Mouse (Mus musculus) liver (tissue): ENCODE measurements around the gene Cnga4.
A peak's percentile ranks its signal among the peaks of the same experiment; 100 is the strongest.
"Not testable (repeated sequence)": the region's sequence is repeated elsewhere in the genome, so short reads cannot be mapped to it uniquely, and the experiment has no call there.

Experiments used
- DNase-seq: peaks from one replicate; pipeline ENCODE4 v3.0.0-alpha.2; 2020; ENCODE audit warnings: mixed read lengths

Cnga4 gene

GRCm38 (mm10) chr7:105404268-105404667, at the start of gene Cnga4:
Cnga4 (plus strand) TSS chr7:105404568.
- no peak for DNase-seq

DNA sequence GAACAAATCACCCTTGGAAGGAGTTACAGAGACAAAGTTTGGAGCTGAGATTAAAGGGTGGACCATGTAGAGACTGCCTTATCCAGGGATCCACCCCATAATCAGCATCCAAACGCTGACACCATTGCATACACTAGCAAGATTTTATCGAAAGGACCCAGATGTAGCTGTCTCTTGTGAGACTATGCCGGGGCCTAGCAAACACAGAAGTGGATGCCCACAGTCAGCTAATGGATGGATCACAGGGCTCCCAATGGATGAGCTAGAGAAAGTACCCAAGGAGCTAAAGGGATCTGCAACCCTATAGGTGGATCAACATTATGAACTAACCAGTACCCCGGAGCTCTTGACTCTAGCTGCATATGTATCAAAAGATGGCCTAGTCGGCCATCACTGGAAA, 48.3 kb upstream of the Cnga4 start:
- DNase-seq = not testable (repeated sequence)

DNA sequence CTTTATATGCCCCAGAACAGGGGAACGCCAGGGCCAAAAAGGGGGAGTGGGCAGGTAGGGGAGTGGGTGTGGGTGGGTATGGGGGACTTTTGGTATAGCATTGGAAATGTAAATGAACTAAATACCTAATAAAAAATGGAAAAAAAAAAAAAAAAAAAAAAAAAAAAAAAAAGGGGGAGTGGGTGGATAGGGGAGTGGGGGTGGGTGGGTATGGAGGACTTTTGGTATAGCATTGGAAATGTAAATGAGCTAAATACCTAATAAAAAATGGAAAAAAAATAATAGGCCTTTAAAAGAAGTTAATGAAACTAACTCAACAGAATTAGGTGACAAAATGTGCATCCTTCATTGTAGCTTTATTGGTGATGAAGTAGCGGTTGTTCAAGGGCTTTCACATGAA, 47.9 kb upstream of the Cnga4 start:
- DNase-seq = not testable (repeated sequence)

- no peak for DNase-seq
Observed at GRCm38 (mm10) chr7:105361713-105362112, 42.7 kb upstream of the Cnga4 start.

- DNase-seq = no peak
Observed at GRCm38 (mm10) chr7:105367268-105367667, 37.1 kb upstream of the Cnga4 start.

DNA sequence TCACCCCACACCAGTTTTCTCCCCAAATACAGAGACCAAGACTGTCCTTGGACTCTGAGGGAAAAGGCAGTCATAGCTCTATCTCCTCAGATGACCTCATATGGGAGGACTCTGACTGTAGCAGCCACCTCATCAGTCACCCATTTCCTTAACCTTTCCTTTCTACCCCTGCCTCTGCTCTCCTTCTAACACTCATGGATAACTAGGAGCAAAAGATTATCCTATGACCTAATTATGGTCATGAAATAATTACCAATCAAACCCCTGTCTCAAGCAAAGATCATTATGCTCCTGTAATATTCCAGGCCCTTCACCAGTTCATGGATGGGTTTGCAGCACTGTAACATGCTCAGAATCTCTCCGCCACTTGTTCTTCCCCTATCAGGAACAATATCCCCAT, 36.4 kb upstream of the Cnga4 start, which contains the start of gene Olfr692:
Olfr692 (plus strand) TSS at position 301 of the 400 bp plus-strand sequence.
- no peak for DNase-seq

DNA sequence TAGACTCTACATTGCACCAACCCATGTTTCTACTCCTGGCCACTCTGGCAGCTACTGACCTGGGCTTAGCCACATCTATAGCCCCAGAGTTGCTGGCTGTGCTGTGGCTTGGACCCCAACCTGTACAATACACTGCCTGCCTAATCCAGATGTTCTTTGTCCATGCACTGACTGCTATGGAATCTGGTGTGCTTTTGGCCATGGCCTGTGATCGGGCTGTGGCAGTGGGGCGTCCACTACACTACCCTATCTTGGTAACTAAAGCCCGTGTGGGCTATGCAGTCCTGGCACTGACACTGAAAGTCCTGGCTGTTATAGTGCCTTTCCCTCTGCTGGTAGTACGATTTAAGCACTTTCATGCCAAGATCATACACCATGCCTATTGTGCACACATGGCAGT, 35.8 kb upstream of the Cnga4 start:
- no peak for DNase-seq

DNA sequence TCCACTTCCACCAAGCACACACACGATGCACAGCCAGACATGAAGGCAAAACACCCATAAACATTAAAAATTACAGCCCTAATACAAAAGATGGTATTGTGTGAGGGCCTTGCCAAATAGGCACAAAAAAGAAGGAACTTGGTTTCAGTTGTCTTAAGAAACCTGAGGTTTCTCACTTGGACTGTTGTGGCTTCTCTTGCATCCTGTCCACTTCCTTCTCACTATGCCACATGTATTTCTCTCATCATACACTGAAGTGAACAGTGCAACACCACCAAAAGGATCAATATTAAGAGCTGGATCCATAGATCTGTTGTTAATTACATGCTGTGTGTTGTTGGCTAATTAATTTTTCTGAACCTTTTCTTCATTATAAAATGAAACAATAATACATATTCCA, 31.5 kb upstream of the Cnga4 start:
- no peak for DNase-seq

DNA sequence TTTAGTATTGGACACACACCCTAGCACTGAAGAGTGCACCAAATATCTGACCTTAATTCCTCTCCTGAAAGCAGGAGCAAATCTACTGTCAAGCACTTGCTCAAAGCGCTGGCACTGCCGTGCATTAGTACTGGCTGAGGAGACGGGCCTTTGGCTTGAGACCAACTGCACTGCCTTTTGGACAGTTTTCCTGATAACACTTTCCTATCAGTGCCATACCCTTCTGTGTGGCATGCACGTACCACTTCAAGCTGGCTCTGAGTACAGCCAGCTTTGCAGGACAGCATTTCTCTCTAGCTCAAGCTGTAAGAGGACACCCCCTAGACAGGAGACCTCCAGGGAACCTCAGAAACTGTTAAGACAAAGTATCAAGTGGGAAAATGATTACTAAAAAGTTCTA, 30.9 kb upstream of the Cnga4 start:
- no peak for DNase-seq

DNA sequence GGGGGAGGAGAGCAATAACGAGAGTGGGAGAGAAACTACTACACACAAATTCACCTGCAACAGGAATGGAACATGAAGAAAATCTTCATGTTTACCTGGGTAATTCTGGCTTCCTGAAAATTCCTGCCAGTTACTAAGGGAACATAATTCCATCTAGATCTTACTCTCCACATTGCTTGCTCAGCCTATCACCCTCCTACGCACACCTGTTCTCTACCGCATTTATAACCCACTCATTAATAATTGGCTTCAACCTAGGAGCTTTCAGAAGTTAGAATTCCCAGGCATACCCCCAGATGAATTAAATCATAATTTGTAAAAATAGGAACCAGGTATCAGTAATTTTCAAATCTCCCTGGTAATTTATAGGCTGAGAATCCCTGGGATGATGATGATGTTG, 30.4 kb upstream of the Cnga4 start:
- DNase-seq = no peak

GRCm38 (mm10) chr7:105374866-105375265, 29.5 kb upstream of the Cnga4 start, which contains the start of gene Gm5901:
Gm5901 (plus strand) TSS chr7:105375038.
- no peak for DNase-seq

- DNase-seq = no peak
Observed at GRCm38 (mm10) chr7:105380329-105380728, 24.0 kb upstream of the Cnga4 start.

DNA sequence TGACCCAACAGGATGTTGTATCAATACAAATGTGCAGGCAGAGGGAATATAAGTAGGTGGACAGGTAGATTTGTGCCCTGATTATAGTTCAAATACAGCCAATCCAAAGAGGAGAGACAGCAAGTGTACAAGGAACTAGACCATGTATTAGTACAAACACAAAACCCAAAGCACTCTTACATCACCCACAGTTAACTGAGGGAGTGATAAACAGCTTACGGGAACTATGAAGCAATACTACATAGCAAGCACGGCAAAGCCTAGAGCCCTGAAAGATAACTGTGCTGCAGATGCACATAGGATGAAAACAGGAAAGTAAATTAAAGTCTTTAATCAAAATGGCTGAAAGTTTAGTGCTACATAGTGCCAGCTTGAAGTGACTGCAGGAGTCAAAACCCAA, 16.7 kb upstream of the Cnga4 start:
- no peak for DNase-seq

GRCm38 (mm10) chr7:105390236-105390635, 14.1 kb upstream of the Cnga4 start:
- no peak for DNase-seq

GRCm38 (mm10) chr7:105394606-105395005, 9.8 kb upstream of the Cnga4 start:
- no peak for DNase-seq

DNA sequence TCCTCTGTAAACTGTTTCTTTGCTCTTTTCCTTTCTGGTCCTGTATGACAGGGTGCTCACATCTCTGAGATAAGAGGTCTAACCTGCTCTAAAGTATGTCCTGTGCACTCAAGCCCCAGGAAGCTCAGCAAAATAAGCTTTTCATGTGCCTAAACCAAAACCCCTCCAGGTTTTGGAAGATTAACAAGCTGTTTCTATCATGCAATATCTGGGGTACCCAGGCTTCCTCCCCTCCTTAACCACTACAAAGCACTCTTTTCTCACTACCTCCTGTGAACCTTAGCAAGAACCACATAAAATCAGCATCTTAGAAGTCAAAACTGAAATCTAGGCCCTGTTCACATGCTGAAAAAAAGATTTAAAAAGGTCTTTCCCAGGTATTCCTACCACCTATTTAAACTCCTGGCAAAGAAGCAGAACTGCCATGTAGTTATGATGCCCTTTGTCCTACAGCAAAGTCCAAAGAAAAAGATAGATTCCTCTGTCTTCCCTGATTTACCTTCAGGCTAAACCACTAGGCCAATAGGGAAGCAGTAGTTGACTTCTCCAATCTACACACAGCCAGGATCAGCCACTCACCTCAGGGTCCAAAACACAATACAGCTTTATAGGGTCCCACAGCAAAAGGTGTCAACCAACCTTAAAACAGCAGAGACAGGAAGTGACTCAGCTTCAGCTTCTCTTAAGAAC, 9.1 kb upstream of the Cnga4 start:
- no peak for DNase-seq

DNA sequence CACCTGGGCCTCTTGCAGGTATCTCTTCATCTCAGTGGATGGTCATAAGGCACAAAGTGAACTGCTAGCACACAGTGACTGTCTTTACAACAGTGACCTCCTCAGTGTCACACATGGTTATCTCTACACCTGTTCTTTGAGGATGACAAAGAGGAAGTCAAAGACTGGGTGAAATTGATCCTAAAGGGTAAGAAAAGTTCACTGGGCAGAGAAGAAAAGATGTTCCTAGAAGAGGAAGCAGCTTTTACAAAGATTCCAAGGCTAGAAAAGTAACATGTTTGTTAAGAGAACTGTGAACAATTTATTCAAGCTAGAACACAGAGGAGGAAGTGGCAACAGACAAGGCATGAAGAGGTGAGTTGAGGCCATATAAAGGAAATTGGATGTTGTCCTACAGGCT, 8.2 kb upstream of the Cnga4 start:
- no peak for DNase-seq

DNA sequence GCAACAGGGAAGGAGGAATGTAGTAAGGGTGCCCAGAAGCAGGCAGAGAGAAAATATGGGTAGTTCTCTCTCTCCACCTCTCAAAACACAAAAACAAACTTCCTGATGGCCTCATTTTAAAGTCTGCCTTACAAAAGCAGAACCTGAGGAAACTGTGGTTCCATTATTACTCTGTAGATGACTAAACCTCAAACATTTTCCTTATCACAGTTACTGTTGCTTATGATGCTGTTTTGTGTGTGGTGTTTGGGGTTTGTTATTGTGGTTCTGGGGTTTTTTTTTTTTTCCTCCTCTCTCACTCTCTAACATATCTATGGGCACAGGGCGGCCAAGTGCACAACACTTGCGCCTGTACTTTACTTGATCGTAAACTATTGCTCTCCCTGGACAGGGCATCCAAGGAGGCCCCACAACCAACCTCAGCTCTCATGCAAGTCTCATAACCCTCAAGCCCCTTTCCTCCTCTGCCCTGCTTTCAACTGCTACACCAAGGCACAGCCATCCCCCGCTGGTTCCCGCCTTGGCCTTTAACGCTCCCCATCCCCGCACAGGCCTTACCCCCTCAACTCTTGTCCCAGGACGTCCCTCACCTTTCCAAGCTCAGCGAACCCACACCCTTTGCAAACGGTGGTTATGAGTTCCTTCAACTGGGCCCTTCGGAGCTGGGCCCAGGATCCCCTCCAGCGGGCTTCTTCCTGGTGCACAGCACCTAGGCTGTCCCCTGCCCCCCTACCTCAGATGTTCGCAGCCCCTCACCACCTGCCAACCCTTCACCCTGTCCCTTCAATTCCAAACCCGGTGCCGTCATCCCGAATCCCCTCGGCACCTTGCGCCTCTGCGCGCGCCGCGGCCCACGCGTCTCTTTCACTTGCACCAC, 5.1 kb upstream of the Cnga4 start:
- DNase-seq = peak; percentile 19

- DNase-seq = peak; percentile 100
Observed at GRCm38 (mm10) chr7:105399935-105400624, 4.3 kb upstream of the Cnga4 start, which contains the start of gene Fam160a2. Fam160a2 (minus strand) TSS chr7:105400054.

DNA sequence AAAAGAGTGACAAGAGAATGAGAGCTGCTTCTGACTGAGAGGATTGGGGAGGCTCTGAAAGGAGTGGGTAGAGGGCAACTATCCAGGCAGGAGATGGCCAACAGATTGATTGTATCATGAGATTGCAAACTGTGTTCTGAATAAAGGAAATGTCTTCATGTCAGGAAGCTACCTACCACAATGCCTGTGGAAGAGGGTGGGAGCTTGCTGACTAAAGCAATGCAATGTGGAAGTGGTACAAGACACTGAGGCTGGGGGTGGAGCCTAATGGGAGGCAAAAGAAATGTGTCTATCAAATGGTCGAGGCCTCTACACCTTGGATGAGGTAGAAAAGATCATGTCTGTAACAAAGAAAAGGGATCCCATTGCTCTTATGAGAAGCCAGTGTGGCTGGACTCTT, 2.0 kb downstream of the Cnga4 start:
- no peak for DNase-seq

GRCm38 (mm10) chr7:105411874-105412632, 7.7 kb downstream of the Cnga4 start:
- DNase-seq = peak; percentile 68

DNA sequence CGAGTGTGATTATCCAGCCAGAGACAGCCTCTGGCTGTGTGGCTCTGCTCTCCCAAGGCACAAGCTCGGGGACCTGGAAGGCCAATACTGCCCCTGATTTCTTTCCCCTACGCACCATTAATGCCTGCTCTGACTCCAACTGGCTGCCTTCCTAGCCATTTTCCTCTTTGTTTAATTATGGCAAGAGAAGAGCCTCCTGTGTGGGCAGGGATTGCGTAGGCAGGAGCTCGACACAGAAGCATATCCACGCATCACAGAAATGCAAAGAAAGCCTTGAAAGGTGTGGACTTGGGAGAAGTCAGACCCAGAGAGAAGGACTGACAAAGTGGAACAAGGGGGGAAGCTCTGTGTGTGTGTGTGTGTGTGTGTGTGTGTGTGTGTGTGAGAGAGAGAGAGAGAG, 10.0 kb downstream of the Cnga4 start:
- DNase-seq = no peak

DNA sequence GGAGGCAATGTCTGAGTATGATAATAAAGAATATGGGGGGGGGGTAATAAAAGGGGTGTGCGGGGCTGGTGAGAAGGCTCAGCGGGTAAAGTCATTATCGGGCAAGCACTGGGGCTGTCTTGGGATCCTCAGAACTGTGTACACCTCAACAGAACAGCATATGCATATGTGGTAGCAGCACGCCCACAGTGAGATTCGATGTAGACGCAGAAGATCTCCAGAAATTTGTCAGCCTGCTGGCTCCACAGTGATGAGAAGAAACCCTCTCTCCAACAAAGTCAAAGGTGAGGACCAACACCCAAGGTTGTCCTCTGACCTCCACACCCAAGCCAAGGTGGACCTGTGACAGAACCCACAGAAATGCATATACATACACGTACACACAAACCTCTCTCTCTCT, 12.2 kb downstream of the Cnga4 start:
- no peak for DNase-seq
